Mouse (Mus musculus): ENCODE results near the gene Scyl1. TPM values are rescaled to one million over a fixed set of nuclear protein-coding genes. Genes with fewer than 3 reads are reported as not detected.

Scyl1 gene
- polyA plus RNA-seq, 1 experiment = 52.5 TPM

DNA sequence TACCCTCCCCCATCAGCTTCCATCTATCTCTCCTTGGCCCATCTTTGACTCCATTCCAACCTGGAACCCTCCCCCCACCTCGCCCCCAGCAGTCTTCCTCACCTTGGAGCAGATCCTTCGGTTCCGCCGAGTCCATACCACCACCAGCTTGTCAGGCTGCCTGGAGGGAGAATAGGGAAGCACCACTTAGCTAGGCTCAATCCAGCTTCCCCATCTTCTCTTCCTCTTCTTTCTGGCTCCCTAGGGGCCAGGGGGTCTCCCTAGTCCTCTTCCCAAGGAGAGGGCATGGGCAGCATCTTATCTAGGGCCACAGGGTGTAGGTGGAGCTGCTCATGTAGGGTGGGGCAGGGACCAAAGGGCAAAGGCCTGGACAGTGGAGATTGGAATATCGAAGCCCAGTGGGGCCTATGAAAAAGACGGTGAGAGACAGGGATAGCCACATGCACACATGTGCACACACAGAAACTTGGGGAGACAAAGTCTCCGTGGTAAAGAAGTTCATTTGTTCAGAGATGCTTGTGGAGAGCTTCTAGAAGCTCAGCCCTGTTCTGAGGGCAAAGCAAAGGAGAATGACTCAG is 48.3 kb downstream of the Scyl1 start:
- peaks cover 28% of the 10 kb centered on the region for H3K4me1 ChIP-seq (ENCODE audit: control insufficient read depth, insufficient read depth, insufficient read length, low read length)
- H3K4me3 ChIP-seq (ENCODE audit: low read depth, low read length) = 0 out of 2 replicates have a peak overlapping the region, but pooled peaks have one; percentile 0
- H3K27ac ChIP-seq (ENCODE audit: insufficient read depth, low read depth, low read length) = peak overlapping the region; percentile 52
- peaks cover 40% of the 10 kb centered on the region for H3K36me3 ChIP-seq (ENCODE audit: control insufficient read depth, insufficient read depth, low read length)
- WGBS = 63% methylated on average over 7 of the region's 7 CpGs
- no peak for TF ChIP-seq POLR2A (IDR thresholded peaks at IDR 0.05; ENCODE audit: low read depth, low read length)
- TF ChIP-seq CTCF (IDR thresholded peaks at IDR 0.05; ENCODE audit: extremely low read depth, insufficient read length, insufficient replicate concordance, low read depth, low read length) = no peak
- H3K27me3 ChIP-seq (ENCODE audit: control insufficient read depth, insufficient read depth, low read length) = no peaks in the 10 kb centered on the region

- H3K4me1 ChIP-seq (ENCODE audit: control insufficient read depth, insufficient read depth, insufficient read length, low read length) = peaks cover 24% of the 10 kb centered on the region
- no peak overlapping the region for H3K4me3 ChIP-seq (ENCODE audit: low read depth, low read length)
- peaks cover 43% of the 10 kb centered on the region for H3K36me3 ChIP-seq (ENCODE audit: control insufficient read depth, insufficient read depth, low read length)
- H3K27ac ChIP-seq (ENCODE audit: insufficient read depth, low read depth, low read length) = no peak overlapping the region
- no peak for TF ChIP-seq CTCF (IDR thresholded peaks at IDR 0.05; ENCODE audit: extremely low read depth, insufficient read length, insufficient replicate concordance, low read depth, low read length)
- no peak for TF ChIP-seq POLR2A (IDR thresholded peaks at IDR 0.05; ENCODE audit: low read depth, low read length)
- no peaks in the 10 kb centered on the region for H3K27me3 ChIP-seq (ENCODE audit: control insufficient read depth, insufficient read depth, low read length)
- 90% methylated on average over 6 of the region's 6 CpGs for WGBS
Measured at GRCm38 (mm10) chr19:5721233-5721632, 50.0 kb downstream of the Scyl1 start.

- no peak for TF ChIP-seq POLR2A (IDR thresholded peaks at IDR 0.05; ENCODE audit: low read depth, low read length)
- TF ChIP-seq CTCF (IDR thresholded peaks at IDR 0.05; ENCODE audit: extremely low read depth, insufficient read length, insufficient replicate concordance, low read depth, low read length) = no peak
- 66% methylated on average over 10 of the region's 10 CpGs for WGBS
- Histone ChIP-seq H3K27ac (ENCODE audit: insufficient read depth, low read depth, low read length) (no peak overlapping the region), H3K4me1 (ENCODE audit: control insufficient read depth, insufficient read depth, insufficient read length, low read length) (peaks cover 22% of the 10 kb centered on the region), H3K4me3 (ENCODE audit: low read depth, low read length) (no peak overlapping the region), H3K27me3 (ENCODE audit: control insufficient read depth, insufficient read depth, low read length) (no peaks in the 10 kb centered on the region), H3K36me3 (ENCODE audit: control insufficient read depth, insufficient read depth, low read length) (peaks cover 53% of the 10 kb centered on the region)
Measured at GRCm38 (mm10) chr19:5716955-5717354, 54.3 kb downstream of the Scyl1 start.

- H3K27me3 ChIP-seq (ENCODE audit: control insufficient read depth, insufficient read depth, low read length) = no peaks in the 10 kb centered on the region
- no peak for TF ChIP-seq POLR2A (IDR thresholded peaks at IDR 0.05; ENCODE audit: low read depth, low read length)
- peak; percentile 23; the same call in 1 of the 2 replicates for TF ChIP-seq CTCF (IDR thresholded peaks at IDR 0.05; ENCODE audit: extremely low read depth, insufficient read length, insufficient replicate concordance, low read depth, low read length)
- WGBS = 42% methylated on average over 43 of the region's 43 CpGs
- no peak overlapping the region for H3K4me3 ChIP-seq (ENCODE audit: low read depth, low read length)
- peaks cover 45% of the 10 kb centered on the region for H3K36me3 ChIP-seq (ENCODE audit: control insufficient read depth, insufficient read depth, low read length)
- no peak overlapping the region for H3K27ac ChIP-seq (ENCODE audit: insufficient read depth, low read depth, low read length)
- H3K4me1 ChIP-seq (ENCODE audit: control insufficient read depth, insufficient read depth, insufficient read length, low read length) = peaks cover 23% of the 10 kb centered on the region
Measured at GRCm38 (mm10) chr19:5715793-5716688, 55.2 kb downstream of the Scyl1 start.

DNA sequence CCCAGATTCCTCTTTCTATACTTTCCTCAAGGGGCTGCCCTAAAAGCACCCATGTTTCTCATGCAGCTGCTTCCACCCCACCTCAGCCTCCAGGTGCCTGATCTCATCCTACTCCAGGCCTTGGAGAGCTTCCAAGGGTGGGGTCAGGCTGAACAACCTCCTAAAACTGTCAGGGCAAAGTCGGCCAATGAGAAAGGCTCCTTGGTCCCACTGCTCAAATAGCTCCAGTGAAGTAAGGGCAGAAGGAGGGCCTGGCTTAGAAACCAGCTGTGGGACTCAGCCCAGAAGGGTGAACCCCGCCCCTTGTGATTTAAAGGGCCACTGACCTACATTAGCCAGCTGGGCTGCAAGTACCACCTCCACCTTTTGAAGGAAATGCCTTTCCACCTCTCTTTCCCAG is 57.5 kb downstream of the Scyl1 start:
- 8% methylated on average over 2 of the region's 2 CpGs for WGBS
- Histone ChIP-seq H3K36me3 (ENCODE audit: control insufficient read depth, insufficient read depth, low read length) (peaks cover 40% of the 10 kb centered on the region), H3K4me1 (ENCODE audit: control insufficient read depth, insufficient read depth, insufficient read length, low read length) (peaks cover 23% of the 10 kb centered on the region), H3K27ac (ENCODE audit: insufficient read depth, low read depth, low read length) (peak overlapping the region; percentile 10; the same call in 1 of the 2 replicates), H3K27me3 (ENCODE audit: control insufficient read depth, insufficient read depth, low read length) (no peaks in the 10 kb centered on the region), H3K4me3 (ENCODE audit: low read depth, low read length) (no peak overlapping the region)
- TF ChIP-seq POLR2A (IDR thresholded peaks at IDR 0.05; ENCODE audit: low read depth, low read length) (no peak), CTCF (IDR thresholded peaks at IDR 0.05; ENCODE audit: extremely low read depth, insufficient read length, insufficient replicate concordance, low read depth, low read length) (no peak)

GRCm38 (mm10) chr19:5713255-5713654 is 58.0 kb downstream of the Scyl1 start:
- Histone ChIP-seq H3K36me3 (ENCODE audit: control insufficient read depth, insufficient read depth, low read length) (peaks cover 40% of the 10 kb centered on the region), H3K4me3 (ENCODE audit: low read depth, low read length) (no peak overlapping the region), H3K27me3 (ENCODE audit: control insufficient read depth, insufficient read depth, low read length) (no peaks in the 10 kb centered on the region), H3K27ac (ENCODE audit: insufficient read depth, low read depth, low read length) (peak overlapping the region; percentile 10; the same call in 1 of the 2 replicates), H3K4me1 (ENCODE audit: control insufficient read depth, insufficient read depth, insufficient read length, low read length) (peaks cover 23% of the 10 kb centered on the region)
- 68% methylated on average over 5 of the region's 5 CpGs for WGBS
- TF ChIP-seq POLR2A (IDR thresholded peaks at IDR 0.05; ENCODE audit: low read depth, low read length) (no peak), CTCF (IDR thresholded peaks at IDR 0.05; ENCODE audit: extremely low read depth, insufficient read length, insufficient replicate concordance, low read depth, low read length) (no peak)

DNA sequence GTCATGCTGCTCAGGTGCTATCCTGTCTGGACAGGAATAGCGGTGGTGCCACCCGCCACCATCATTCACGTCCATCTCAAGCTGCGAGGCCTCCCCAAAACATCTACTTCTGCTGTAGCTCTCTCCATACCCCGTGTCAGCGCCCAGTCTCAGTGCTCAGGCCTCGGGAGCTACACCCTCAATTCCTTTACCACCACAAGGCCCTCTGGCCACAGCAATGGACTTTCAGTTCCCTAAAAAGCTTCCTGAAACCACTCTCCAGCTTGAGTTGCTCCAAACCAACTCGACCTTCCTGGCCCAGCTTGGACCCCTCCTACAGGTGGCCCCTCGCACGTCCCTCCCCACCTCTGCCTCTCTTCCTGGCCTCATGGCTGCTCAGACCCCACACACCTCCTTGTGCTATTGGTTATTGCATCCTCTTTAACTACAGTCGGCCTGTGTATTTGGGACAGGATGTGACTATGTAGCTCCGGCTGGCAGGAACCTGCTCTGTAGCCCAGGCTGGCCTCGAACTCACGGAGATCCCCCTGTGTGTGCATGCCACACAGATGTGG is 59.2 kb downstream of the Scyl1 start:
- WGBS = 88% methylated on average over 14 of the region's 14 CpGs
- no peak overlapping the region for H3K4me3 ChIP-seq (ENCODE audit: low read depth, low read length)
- no peaks in the 10 kb centered on the region for H3K27me3 ChIP-seq (ENCODE audit: control insufficient read depth, insufficient read depth, low read length)
- H3K27ac ChIP-seq (ENCODE audit: insufficient read depth, low read depth, low read length) = no peak overlapping the region; the same call in 1 of the 2 replicates
- H3K4me1 ChIP-seq (ENCODE audit: control insufficient read depth, insufficient read depth, insufficient read length, low read length) = peaks cover 23% of the 10 kb centered on the region
- TF ChIP-seq POLR2A (IDR thresholded peaks at IDR 0.05; ENCODE audit: low read depth, low read length) (no peak), CTCF (IDR thresholded peaks at IDR 0.05; ENCODE audit: extremely low read depth, insufficient read length, insufficient replicate concordance, low read depth, low read length) (no peak)
- peaks cover 48% of the 10 kb centered on the region for H3K36me3 ChIP-seq (ENCODE audit: control insufficient read depth, insufficient read depth, low read length)

All from small intestine, adult 2 months (tissue).